Mouse (Mus musculus) liver, postnatal 0 days (tissue): ENCODE data around the gene Pwwp2a.

Experiments
- CTCF ChIP-seq: sonication (generic); IDR thresholded peaks from 2 replicates; pipeline ENCODE4 v1.5.1; 2016; ENCODE audit warnings: antibody characterized with exemption, low read depth
- EP300 ChIP-seq: IDR thresholded peaks from 2 replicates; pipeline ENCODE4 v1.6.1; 2016; ENCODE audit warnings: antibody characterized with exemption, low read depth, mild to moderate bottlenecking

DNA sequence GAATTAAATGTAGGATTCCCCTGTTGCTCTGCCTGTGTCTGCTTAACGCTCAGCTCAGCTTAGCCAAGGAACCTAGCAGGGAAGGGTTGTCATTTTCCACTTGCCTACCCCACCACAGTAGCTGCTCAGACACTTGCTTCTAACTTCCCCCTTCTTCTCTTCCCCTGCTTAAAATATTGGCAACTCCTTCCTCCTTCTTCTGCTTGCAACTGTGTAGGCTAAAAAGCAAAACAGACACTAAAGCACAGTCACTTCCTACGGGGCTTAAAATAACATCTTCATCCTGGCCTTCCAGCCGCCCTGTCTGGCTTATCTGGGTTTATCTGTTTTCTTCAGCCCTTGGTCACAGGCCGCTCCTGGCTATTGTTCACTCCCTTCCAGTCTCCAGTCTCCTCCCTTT is 49.2 kb upstream of the Pwwp2a start:
- TF ChIP-seq CTCF (no peak), EP300 (no peak)
